Mouse (Mus musculus) ES-E14 (cell line): ENCODE results near the gene Cd4.

Experiments used
- CHD2 ChIP-seq: IDR thresholded peaks from 2 replicates; pipeline ENCODE4 v1.6.1; 2014; ENCODE audit warnings: mild to moderate bottlenecking, low read depth, low read length, inconsistent platforms
- HCFC1 ChIP-seq: IDR thresholded peaks from 2 replicates; pipeline ENCODE4 v1.6.1; 2012; ENCODE audit warnings: low read length, inconsistent platforms, borderline replicate concordance; ENCODE audit not compliant: insufficient read depth
- ZC3H11A ChIP-seq: IDR thresholded peaks from 2 replicates; pipeline ENCODE4 v1.6.1; 2012; ENCODE audit warnings: low read depth, mild to moderate bottlenecking, inconsistent platforms, low read length, borderline replicate concordance

GRCm38 (mm10) chr6:124936681-124937080, 48.7 kb upstream of the Cd4 start:
- TF ChIP-seq HCFC1: no peak
- TF ChIP-seq ZC3H11A: no peak
- TF ChIP-seq CHD2: no peak
